Mouse (Mus musculus) embryonic fibroblast, embryonic 13.5 days (primary cell): Measurements from ENCODE around the gene Apobec2. TPM values are rescaled to one million over a fixed set of nuclear protein-coding genes. Genes with fewer than 3 reads are reported as not detected.

ENCODE experiments used
- H3K27ac ChIP-seq: 2 replicates; pipeline ENCODE4 v1.5.1; 2012; ENCODE audit warnings: low read length, control low read depth, inconsistent platforms; ENCODE audit not compliant: insufficient read depth
- H3K4me1 ChIP-seq: 2 replicates; pipeline ENCODE4 v1.6.1; 2011; ENCODE audit warnings: low read length; ENCODE audit not compliant: control insufficient read depth, insufficient read depth
- H3K4me3 ChIP-seq: 2 replicates; pipeline ENCODE4 v1.5.1; 2011; ENCODE audit warnings: mild to moderate bottlenecking, control low read depth, low read length; ENCODE audit not compliant: insufficient read depth
- CTCF ChIP-seq: IDR thresholded peaks from 2 replicates; pipeline ENCODE4 v1.5.1; 2011; ENCODE audit warnings: mild to moderate bottlenecking, control low read depth, low read length, moderate library complexity, borderline replicate concordance; ENCODE audit not compliant: insufficient read depth
- POLR2A ChIP-seq: IDR thresholded peaks from 2 replicates; pipeline ENCODE4 v1.6.1; 2011; ENCODE audit warnings: low read depth, mild to moderate bottlenecking, control low read depth, low read length, moderate library complexity
- polyA plus RNA-seq: library from polyadenylated mRNA; stranded (reverse); fragments of >200 nt; gene quantifications from 2 replicates; pipeline ENCODE4 v1.2.4, GENCODE M21; 2011; ENCODE audit warnings: low read depth; ENCODE audit not compliant: missing spikeins, insufficient read length

Apobec2 gene
- polyA plus RNA-seq, 1 experiment: not detected

- TF ChIP-seq CTCF: no peak
- no peak for TF ChIP-seq POLR2A
- Histone ChIP-seq H3K4me1 (no peaks in the 10 kb centered on the region), H3K27ac (no peak overlapping the region), H3K4me3 (no peak overlapping the region)
These were observed 5.6 kb downstream of the Apobec2 start for GRCm38 (mm10) chr17:48426991-48427750.

DNA sequence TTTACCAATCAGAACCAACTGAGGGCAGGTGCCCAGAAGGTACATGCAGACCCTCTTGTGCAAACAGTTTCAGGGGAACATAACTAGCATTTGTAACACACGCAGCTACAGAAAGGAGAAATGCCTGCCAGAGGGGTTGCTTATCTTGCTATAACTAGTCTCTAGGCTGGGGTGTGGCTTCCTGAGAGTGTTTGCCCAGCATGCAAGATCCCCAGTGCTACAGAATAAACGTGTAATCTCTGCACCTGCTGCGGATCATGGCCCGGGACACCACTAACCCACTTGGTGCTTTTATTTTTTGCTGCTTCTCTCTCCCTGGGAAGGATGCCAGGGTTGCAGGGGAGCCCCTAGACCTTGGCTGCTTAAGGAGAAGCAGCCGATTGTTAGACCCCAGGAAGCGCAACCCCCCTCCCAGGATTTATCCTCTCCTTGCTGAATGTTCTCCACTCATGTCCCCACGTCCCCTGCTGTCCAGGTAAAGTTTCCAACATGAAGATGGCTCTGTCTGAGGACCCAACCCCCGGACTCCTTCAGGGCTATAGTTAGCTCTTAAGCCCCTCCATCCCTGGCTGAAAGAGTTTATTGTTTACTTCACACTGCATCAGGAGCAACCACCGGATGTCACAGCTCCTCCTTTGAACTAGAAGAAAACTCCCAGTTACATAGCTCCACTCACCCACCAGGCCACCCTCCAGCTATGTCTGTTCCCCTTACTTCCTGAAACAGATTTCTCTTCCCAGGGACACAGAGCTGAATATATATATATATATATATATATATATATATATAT is 6.7 kb downstream of the Apobec2 start:
- no peak for TF ChIP-seq CTCF
- no peak for TF ChIP-seq POLR2A
- Histone ChIP-seq H3K27ac (no peak overlapping the region), H3K4me1 (no peaks in the 10 kb centered on the region), H3K4me3 (no peak overlapping the region)

GRCm38 (mm10) chr17:48424237-48424636 is 8.5 kb downstream of the Apobec2 start:
- Histone ChIP-seq H3K4me1 (no peaks in the 10 kb centered on the region), H3K27ac (no peak overlapping the region), H3K4me3 (no peak overlapping the region)
- TF ChIP-seq POLR2A: no peak

DNA sequence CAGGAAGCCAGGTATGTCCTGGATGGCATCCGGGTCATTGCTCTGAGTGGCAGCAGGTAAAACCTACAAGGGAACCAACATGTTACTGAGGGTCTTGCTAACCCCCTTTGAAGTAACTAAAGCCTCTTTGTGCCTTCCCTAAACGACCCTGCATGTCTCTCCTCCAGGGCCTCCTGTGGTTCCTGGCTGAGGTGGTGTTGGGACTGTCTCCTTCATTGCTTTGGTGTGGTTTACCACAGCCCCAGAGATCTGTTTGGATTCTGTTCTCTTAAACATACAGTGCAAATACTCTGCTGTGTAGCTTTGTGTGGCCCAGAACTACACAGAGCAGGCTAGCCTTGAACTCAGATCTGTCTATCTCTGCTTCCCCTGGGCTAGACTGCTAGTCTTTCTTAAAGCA is 13.2 kb downstream of the Apobec2 start:
- Histone ChIP-seq H3K4me1 (no peaks in the 10 kb centered on the region), H3K4me3 (no peak overlapping the region), H3K27ac (no peak overlapping the region)
- TF ChIP-seq POLR2A: no peak
- TF ChIP-seq CTCF: no peak

DNA sequence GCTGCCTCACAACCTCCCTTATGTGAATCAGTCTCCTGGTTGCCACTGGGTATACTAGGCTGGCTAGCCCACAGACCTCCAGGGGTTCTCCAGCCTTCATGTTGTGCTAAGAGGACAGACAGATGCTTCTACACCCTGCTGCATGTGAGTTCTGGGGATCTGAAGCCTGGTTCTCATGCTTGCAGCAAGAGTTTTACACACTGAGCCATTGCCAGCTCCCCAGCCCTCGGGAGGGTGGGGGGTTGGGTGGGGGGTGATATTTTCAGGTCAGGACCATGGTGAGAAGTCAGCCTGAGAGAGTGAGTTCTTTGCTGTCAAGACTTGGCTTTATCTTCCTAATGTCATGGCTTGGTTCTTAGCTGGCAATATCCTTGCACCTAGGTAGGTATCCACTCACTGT is 13.9 kb downstream of the Apobec2 start:
- Histone ChIP-seq H3K4me1 (no peaks in the 10 kb centered on the region), H3K4me3 (no peak overlapping the region), H3K27ac (no peak overlapping the region)
- TF ChIP-seq POLR2A: no peak
- no peak for TF ChIP-seq CTCF

- no peak for TF ChIP-seq CTCF
- no peak for TF ChIP-seq POLR2A
- H3K27ac ChIP-seq: no peak overlapping the region
- no peak overlapping the region for H3K4me3 ChIP-seq
- H3K4me1 ChIP-seq: no peaks in the 10 kb centered on the region
These were observed 14.6 kb downstream of the Apobec2 start for GRCm38 (mm10) chr17:48418174-48418573.

- H3K4me3 ChIP-seq: no peak overlapping the region
- H3K27ac ChIP-seq: no peak overlapping the region
- no peak for TF ChIP-seq POLR2A
- TF ChIP-seq CTCF: no peak
- no peaks in the 10 kb centered on the region for H3K4me1 ChIP-seq
These were observed 15.2 kb downstream of the Apobec2 start for GRCm38 (mm10) chr17:48417521-48417920.

- TF ChIP-seq CTCF (no peak), POLR2A (no peak)
- H3K4me1 ChIP-seq: no peaks in the 10 kb centered on the region
- H3K27ac ChIP-seq: no peak overlapping the region
- no peak overlapping the region for H3K4me3 ChIP-seq
These were observed 16.1 kb downstream of the Apobec2 start for GRCm38 (mm10) chr17:48416425-48417195.

DNA sequence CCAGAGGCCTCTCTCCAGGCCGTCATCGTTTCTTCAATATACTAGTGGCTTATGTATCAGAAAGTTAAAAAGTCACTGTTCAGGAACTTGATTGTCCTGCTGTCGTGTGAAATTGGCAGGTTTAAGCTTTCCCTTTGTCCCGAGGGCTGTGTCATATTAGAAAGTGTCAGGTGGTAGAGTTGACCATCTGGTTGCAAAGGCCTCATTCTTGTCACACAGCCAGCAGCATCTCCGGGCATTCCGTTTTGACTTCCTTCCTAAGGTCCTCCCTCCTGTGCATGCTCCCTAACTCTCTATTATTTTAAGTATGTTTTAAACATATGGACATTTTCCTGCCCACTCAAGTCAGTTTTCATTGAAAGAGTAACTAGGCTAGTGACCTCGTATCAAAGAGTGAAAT is 16.7 kb downstream of the Apobec2 start:
- TF ChIP-seq POLR2A (no peak), CTCF (no peak)
- Histone ChIP-seq H3K4me3 (no peak overlapping the region), H3K27ac (no peak overlapping the region), H3K4me1 (no peaks in the 10 kb centered on the region)
